Mouse (Mus musculus) bone marrow macrophage, adult 2 months (primary cell): Measurements from ENCODE around the gene Nr2f2.

Experiments
- CTCF ChIP-seq: IDR thresholded peaks from 2 replicates; pipeline ENCODE4 v1.5.1; 2012; ENCODE audit warnings: low read depth, mild to moderate bottlenecking, low read length, moderate library complexity
- POLR2A ChIP-seq: IDR thresholded peaks from 2 replicates; pipeline ENCODE4 v1.6.1; 2012; ENCODE audit warnings: mild to moderate bottlenecking, low read depth, low read length, borderline replicate concordance

- TF ChIP-seq CTCF (no peak), POLR2A (no peak)
These were observed 23.8 kb downstream of the Nr2f2 start for GRCm38 (mm10) chr7:70342771-70343170.
